Mouse (Mus musculus) kidney, adult 2 months (tissue): ENCODE measurements around the gene Invs.

Experiments
- CTCF ChIP-seq: fragments of 200-500 bp; conservative IDR thresholded peaks from 2 replicates; pipeline ENCODE4 v1.5.1; 2011; ENCODE audit warnings: low read depth, mild to moderate bottlenecking, control low read depth, low read length, moderate library complexity, mixed read lengths; ENCODE audit not compliant: insufficient read depth, insufficient read length
- POLR2A ChIP-seq: fragments of 200-500 bp; IDR thresholded peaks from one replicate; pipeline ENCODE4 v1.6.1; 2011; ENCODE audit warnings: low read depth, low read length, control low read depth

DNA sequence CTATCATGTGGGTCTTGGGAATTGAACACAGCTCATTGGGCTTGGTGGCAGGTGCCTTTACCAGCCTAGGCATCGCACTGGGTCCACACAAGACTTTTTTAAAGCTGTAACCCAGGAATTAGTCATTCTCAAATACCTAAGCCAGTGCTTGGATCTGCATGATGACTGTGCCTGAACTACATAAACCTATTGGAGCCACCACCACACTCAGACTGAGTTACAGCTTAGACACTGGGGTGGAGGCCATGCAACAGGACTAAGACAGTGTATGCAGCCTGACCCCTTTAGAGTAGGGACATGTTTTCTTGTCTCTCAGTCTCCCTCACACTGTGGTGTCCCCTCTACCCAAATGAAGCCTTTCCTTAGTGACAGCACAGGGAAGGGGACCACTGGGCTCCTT, 143.1 kb downstream of the Invs start:
- TF ChIP-seq CTCF (no peak), POLR2A (no peak)
